Mouse (Mus musculus) olfactory bulb, adult 2 months (tissue): ENCODE measurements around the gene Etnk1.

ENCODE experiments used
- CTCF ChIP-seq: fragments of 200-500 bp; IDR thresholded peaks from 2 replicates; pipeline ENCODE4 v1.5.1; 2012; ENCODE audit warnings: low read depth, mild to moderate bottlenecking, low read length, moderate library complexity; ENCODE audit not compliant: insufficient read depth
- POLR2A ChIP-seq: fragments of 200-500 bp; IDR thresholded peaks from 2 replicates; pipeline ENCODE4 v1.6.1; 2012; ENCODE audit warnings: mild to moderate bottlenecking, low read depth, low read length, moderate library complexity; ENCODE audit not compliant: insufficient read depth

- TF ChIP-seq CTCF = no peak
- no peak for TF ChIP-seq POLR2A
These were observed 17.2 kb upstream of the Etnk1 start for GRCm38 (mm10) chr6:143149766-143150291.
